Mouse (Mus musculus): ENCODE results near the gene Plpp1. TPM values are rescaled to one million over a fixed set of nuclear protein-coding genes. Genes with fewer than 3 reads are reported as not detected.

Plpp1 gene
- polyA plus RNA-seq, 1 experiment: 175 TPM

- Histone ChIP-seq H3K4me1 (ENCODE audit: control insufficient read depth, insufficient read depth, low read length) (no peaks in the 10 kb centered on the region), H3K4me3 (ENCODE audit: insufficient read depth, low read length) (no peak overlapping the region), H3K27ac (ENCODE audit: insufficient read depth, low read length) (no peak overlapping the region)
- TF ChIP-seq CTCF (IDR thresholded peaks at IDR 0.05; ENCODE audit: borderline replicate concordance, insufficient read depth, low read length): no peak
- no peak for TF ChIP-seq POLR2A (IDR thresholded peaks at IDR 0.05; ENCODE audit: low read depth, low read length)
Observed at GRCm38 (mm10) chr13:112845931-112846330, 45.3 kb downstream of the Plpp1 start.

GRCm38 (mm10) chr13:112853710-112854316 is 53.2 kb downstream of the Plpp1 start:
- TF ChIP-seq POLR2A (IDR thresholded peaks at IDR 0.05; ENCODE audit: low read depth, low read length) (no peak), CTCF (IDR thresholded peaks at IDR 0.05; ENCODE audit: borderline replicate concordance, insufficient read depth, low read length) (no peak)
- Histone ChIP-seq H3K27ac (ENCODE audit: insufficient read depth, low read length) (no peak overlapping the region), H3K4me1 (ENCODE audit: control insufficient read depth, insufficient read depth, low read length) (no peaks in the 10 kb centered on the region), H3K4me3 (ENCODE audit: insufficient read depth, low read length) (no peak overlapping the region)

DNA sequence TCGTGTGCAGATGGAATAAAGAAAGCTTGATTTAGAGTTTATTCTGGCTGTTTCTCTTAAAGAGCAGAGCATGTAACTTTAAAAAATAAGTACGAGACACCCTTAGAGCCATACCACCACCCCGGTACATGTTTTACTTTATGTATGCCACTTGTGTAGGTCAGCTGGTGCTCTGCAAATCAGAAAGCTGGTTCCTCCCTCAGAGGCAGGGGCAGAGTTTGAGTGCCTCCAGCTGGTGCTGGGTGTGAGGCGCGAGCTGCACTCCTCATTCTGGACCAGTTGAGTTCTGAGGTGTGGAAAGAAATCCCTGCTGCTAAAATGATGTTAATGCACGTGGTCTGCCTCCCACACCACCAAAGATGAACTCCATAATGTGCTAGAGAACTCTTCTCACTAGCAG is 53.8 kb downstream of the Plpp1 start:
- no peak overlapping the region for H3K4me3 ChIP-seq (ENCODE audit: insufficient read depth, low read length)
- H3K27ac ChIP-seq (ENCODE audit: insufficient read depth, low read length): no peak overlapping the region
- TF ChIP-seq CTCF (IDR thresholded peaks at IDR 0.05; ENCODE audit: borderline replicate concordance, insufficient read depth, low read length): no peak
- TF ChIP-seq POLR2A (IDR thresholded peaks at IDR 0.05; ENCODE audit: low read depth, low read length): no peak
- no peaks in the 10 kb centered on the region for H3K4me1 ChIP-seq (ENCODE audit: control insufficient read depth, insufficient read depth, low read length)

DNA sequence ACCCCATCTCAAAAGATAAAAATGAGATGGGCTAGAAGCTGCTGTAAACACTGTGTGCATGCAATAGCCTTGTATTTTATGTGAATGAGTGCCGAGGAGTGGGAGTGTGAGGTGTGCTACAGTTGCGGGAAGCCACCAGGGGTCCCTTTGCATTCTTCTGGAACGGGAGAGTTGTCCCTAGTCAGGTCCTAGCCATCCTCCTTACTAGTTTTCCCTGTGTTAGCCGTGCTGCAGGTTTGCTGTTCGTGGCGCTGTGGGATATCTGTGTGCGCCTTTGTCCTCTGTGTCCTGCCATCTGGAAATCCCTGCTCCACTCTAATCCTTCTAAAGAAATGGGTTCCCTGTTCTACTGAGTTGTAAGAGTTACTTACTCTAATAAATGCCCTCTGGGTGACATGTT is 57.3 kb downstream of the Plpp1 start:
- no peak overlapping the region for H3K27ac ChIP-seq (ENCODE audit: insufficient read depth, low read length)
- peaks cover 3% of the 10 kb centered on the region; the same call in 1 of the 2 replicates for H3K4me1 ChIP-seq (ENCODE audit: control insufficient read depth, insufficient read depth, low read length)
- TF ChIP-seq CTCF (IDR thresholded peaks at IDR 0.05; ENCODE audit: borderline replicate concordance, insufficient read depth, low read length): no peak
- no peak for TF ChIP-seq POLR2A (IDR thresholded peaks at IDR 0.05; ENCODE audit: low read depth, low read length)
- no peak overlapping the region for H3K4me3 ChIP-seq (ENCODE audit: insufficient read depth, low read length)

GRCm38 (mm10) chr13:112859574-112860134 is 59.1 kb downstream of the Plpp1 start:
- TF ChIP-seq POLR2A (IDR thresholded peaks at IDR 0.05; ENCODE audit: low read depth, low read length) (no peak), CTCF (IDR thresholded peaks at IDR 0.05; ENCODE audit: borderline replicate concordance, insufficient read depth, low read length) (no peak)

DNA sequence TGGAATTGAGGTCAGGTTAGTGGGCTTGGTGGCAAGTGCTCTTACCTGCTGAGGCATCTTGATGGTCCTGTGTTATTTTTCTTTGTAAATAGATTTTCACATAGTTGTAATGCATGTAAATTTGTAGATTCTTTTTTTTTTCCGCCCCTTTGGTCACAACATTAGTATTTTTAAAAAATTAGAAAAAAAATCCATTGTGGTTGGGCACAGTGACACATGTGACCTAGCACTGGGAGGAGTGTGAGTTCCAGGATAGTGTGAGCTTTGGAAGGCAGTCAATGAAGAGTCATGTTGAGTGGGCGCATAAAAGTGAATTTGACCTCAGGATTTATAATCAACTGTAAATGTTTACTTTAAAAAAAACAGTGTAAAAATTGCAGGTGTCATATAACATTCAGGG is 59.8 kb downstream of the Plpp1 start:
- peaks cover 3% of the 10 kb centered on the region; the same call in 1 of the 2 replicates for H3K4me1 ChIP-seq (ENCODE audit: control insufficient read depth, insufficient read depth, low read length)
- no peak overlapping the region for H3K4me3 ChIP-seq (ENCODE audit: insufficient read depth, low read length)
- no peak overlapping the region for H3K27ac ChIP-seq (ENCODE audit: insufficient read depth, low read length)
- TF ChIP-seq POLR2A (IDR thresholded peaks at IDR 0.05; ENCODE audit: low read depth, low read length) (no peak), CTCF (IDR thresholded peaks at IDR 0.05; ENCODE audit: borderline replicate concordance, insufficient read depth, low read length) (no peak)

More at GRCm38 (mm10) chr13:112859574-112860134, 59.1 kb downstream of the Plpp1 start:
- Histone ChIP-seq H3K4me1 (ENCODE audit: control insufficient read depth, insufficient read depth, low read length) (peaks cover 3% of the 10 kb centered on the region; the same call in 1 of the 2 replicates), H3K27ac (ENCODE audit: insufficient read depth, low read length) (no peak overlapping the region), H3K4me3 (ENCODE audit: insufficient read depth, low read length) (no peak overlapping the region)

GRCm38 (mm10) chr13:112860911-112861310 is 60.3 kb downstream of the Plpp1 start:
- Histone ChIP-seq H3K27ac (ENCODE audit: insufficient read depth, low read length) (no peak overlapping the region), H3K4me3 (ENCODE audit: insufficient read depth, low read length) (no peak overlapping the region), H3K4me1 (ENCODE audit: control insufficient read depth, insufficient read depth, low read length) (peaks cover 3% of the 10 kb centered on the region; the same call in 1 of the 2 replicates)
- no peak for TF ChIP-seq POLR2A (IDR thresholded peaks at IDR 0.05; ENCODE audit: low read depth, low read length)
- no peak for TF ChIP-seq CTCF (IDR thresholded peaks at IDR 0.05; ENCODE audit: borderline replicate concordance, insufficient read depth, low read length)

- no peak overlapping the region for H3K4me3 ChIP-seq (ENCODE audit: insufficient read depth, low read length)
- TF ChIP-seq CTCF (IDR thresholded peaks at IDR 0.05; ENCODE audit: borderline replicate concordance, insufficient read depth, low read length) (no peak), POLR2A (IDR thresholded peaks at IDR 0.05; ENCODE audit: low read depth, low read length) (no peak)
Observed at GRCm38 (mm10) chr13:112861825-112862306, 61.3 kb downstream of the Plpp1 start.

DNA sequence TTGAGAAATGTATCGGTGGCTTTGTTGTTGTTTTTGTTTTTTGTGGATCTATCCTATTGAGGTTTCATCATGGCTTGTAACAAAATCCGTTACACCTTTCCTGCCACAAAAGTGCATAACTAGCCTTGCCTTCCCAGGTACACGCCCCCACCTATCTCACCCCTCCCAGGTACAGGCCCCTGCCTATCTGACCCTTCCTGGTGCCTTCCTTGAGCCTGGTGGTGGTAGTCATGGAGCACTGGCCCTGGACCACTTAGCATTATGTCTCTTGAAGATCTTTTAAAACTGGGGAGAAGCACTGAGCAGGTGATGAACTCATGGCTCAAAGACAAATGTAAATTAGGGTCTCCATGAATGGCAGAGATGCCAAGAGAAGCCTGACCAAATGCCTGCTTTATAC is 61.8 kb downstream of the Plpp1 start:
- no peak for TF ChIP-seq CTCF (IDR thresholded peaks at IDR 0.05; ENCODE audit: borderline replicate concordance, insufficient read depth, low read length)
- no peak for TF ChIP-seq POLR2A (IDR thresholded peaks at IDR 0.05; ENCODE audit: low read depth, low read length)
- Histone ChIP-seq H3K4me3 (ENCODE audit: insufficient read depth, low read length) (no peak overlapping the region), H3K4me1 (ENCODE audit: control insufficient read depth, insufficient read depth, low read length) (peaks cover 3% of the 10 kb centered on the region; the same call in 1 of the 2 replicates), H3K27ac (ENCODE audit: insufficient read depth, low read length) (no peak overlapping the region)

More at GRCm38 (mm10) chr13:112861825-112862306, 61.3 kb downstream of the Plpp1 start:
- Histone ChIP-seq H3K4me1 (ENCODE audit: control insufficient read depth, insufficient read depth, low read length) (peaks cover 3% of the 10 kb centered on the region; the same call in 1 of the 2 replicates), H3K27ac (ENCODE audit: insufficient read depth, low read length) (0 out of 2 replicates have a peak overlapping the region, but pooled peaks have one; percentile 19)
